Mouse (Mus musculus) cerebellum, adult 11 months (tissue): ENCODE measurements around the gene Abi3.

ENCODE experiments used
- DNase-seq: peaks from one replicate; pipeline ENCODE4 v3.0.0; 2022

Abi3 gene

DNA sequence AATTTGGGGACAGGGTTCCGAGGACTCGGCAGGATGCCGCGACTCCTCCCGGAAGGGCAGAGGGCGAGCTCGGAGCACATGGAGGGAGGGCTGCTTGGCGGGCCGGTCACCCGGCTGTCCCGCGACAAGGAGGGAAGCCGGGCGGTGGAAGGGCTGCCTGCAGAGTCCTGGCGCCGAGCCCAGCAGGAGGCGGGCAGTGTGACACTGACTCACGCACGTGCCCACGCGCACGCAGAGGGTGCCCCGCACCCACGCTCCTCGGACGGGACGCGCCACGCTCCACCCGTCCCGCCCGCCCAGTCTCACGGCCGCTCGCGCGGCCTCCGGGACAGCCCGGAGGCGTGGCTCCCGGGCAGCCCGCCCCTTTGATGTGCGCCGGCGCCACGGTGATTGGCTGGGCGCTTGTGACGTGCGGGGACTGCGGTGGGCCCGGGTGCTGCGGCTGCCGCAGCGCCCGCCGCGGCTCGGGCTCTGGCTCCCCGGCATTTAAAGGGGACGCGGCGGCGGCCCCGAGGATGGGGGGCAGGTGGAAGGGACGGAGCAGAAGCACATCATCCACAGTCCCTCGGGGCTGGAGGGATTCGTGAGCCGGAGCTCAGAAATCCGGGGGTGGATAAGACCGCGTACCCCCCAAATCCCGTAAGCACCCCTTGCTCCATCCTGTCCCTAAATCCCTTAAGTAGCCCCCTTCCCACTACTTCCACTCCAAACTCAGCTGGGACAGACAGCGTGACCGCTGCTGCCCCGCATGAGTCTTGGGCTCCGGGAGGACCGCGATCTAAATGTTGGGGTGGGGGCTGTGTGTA is 18.0 kb downstream of the Abi3 start, which contains the start of gene Phospho1:
TSS of gene Phospho1 (plus strand) at position 429 of the 806 bp plus-strand sequence.
- DNase-seq, result peak; percentile 91

DNA sequence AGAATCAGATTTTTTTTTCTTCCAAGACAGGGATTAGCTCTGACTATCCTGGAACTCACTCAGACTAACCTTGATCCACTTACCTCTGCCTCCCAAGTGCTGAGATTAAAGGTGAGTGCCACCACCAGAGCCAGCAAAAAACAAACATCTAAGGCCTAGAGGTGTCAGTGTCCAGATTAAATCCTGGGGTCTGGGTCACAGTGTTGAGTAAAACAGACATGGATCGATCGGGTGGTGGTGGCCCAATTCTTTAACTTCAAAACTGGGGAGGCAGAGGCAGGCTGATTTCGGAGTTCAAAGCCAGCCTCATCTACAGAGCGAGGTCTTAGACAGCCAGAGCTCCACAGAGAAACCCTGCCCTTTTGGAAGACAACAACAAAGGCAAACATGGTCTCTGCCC is 19.8 kb downstream of the Abi3 start:
- DNase-seq, result no peak

DNA sequence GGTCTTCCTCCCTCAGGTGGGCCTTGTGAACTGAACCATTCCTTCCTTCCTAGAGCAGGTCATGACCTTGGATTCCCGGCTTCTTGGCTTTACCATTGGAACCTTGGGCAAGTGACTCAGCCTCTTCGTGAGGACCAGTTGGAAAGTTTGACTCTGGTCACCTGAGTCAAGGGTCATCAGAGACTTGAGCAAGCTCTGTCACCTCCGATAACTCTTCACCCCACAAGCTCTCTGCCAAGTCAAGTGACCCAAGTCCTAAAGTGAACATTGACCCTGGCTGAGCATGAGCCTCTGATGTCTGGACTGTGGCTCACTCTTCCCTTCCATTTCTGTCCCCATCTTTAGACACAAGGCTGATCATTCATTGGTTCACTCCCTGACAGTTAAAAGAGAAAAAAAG is 20.8 kb downstream of the Abi3 start:
- no peak for DNase-seq

DNA sequence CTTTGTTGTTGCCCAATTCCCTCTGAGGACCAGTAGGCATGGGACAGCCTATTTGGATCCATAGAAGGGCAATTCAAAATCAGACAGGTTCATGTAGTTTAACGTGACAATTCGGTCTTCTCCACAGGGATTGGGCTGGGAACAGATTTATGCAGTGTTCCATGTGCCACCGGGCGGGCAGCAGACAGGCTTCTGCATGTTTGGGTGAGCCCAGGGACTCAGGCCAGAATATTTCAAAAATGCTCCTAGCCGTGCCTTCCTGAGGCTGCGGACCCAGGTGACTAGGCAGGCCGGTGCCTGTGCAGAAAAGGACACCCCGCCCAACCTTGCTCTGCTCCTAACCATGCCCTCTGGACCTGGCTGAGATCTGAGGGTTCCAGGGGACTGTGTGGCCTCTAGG is 23.1 kb downstream of the Abi3 start:
- no peak for DNase-seq

DNA sequence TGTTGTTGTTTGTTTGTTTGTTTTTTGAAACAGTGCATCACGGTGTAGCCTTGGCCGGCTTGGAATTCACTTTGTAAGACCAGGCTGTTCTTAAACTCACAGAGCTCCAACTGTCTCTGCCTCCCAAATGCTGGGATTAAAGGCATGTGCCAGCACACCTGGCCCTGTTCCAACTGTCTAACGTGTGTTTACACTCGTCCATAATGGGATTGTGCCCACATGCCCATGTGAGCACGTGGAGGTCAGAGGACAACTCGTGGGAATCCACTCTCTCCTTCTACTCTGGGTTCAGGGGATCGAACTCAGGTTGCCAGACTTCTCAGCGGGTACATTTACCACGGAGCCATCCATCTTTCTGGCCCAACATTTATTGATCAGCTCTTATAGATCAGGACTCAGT is 26.9 kb downstream of the Abi3 start:
- no peak for DNase-seq

DNA sequence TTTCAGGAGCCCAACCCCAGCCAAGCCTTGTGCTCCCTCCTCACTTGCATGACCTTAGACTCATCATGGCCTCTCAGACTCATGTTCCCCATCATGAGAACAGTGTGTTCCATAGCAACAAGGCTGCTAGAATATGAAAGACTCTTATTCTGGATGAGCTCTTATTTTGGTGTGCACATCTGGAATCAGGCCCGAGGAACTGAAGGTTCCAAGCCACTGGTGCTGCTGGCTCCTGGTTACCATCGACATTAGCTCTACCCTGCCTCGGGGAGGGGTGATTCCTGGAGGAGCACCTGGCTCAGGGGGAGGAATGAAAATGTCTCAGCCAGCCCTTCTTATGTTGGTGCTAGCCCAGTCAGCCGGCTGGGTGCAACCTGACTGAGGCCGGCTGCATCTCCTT is 27.4 kb downstream of the Abi3 start:
- DNase-seq, result no peak

DNA sequence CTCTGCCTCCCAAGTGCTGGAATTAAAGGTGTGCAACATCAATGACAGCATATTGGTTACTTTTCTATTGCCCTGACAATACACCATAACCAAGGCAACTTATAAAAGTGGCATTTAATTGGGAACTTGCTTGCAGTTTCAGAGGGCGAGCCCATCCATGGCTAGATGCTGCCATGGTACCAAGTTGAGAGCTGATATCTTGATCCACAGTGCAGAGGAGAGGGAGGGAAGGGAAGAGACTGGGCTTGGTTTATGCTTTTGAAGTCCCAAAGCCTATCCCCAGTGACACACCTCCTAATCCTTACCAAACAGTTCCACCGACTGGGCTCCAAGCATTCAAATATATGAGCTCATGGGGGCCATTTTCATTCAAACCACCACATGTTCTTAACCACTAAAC is 28.2 kb downstream of the Abi3 start:
- DNase-seq, result no peak

DNA sequence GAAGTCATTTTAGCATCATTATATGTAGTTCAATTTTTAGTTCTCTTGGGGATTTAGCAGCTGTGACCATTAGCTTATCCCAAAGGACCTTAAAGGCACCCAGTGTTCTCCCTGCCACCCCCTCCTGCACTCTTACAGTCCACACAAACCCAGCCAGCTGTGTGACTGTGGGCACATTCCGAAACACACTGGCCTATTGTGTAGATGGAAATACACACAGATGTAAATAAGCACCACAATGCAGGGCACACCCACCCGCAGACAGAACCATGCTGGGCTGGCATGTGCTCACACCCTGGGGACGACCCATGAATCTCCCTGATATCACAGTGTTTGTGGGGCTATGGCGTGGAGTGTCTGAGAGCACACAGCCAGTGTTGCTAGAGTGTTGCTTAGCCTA is 30.1 kb downstream of the Abi3 start:
- DNase-seq, result no peak

DNA sequence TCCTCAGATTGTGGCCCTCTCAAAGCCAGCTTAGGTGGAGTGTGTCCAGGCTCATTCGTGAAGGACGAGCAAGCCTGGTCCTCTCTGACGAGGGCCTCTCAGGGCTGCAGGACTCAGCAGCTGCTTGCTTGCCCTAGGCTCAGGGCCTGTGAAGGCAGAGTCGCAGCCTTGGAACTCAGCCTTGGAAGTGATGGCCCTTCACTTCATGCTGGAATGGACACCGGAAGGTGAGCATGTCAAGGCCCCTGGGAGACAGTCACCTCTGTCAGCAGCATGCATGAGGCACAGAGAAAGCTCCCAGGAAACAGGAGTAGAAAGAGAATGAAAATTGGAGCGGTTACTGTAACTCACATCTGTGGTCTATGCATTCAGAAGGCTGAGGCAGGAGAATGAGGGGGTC is 30.5 kb downstream of the Abi3 start:
- no peak for DNase-seq

DNA sequence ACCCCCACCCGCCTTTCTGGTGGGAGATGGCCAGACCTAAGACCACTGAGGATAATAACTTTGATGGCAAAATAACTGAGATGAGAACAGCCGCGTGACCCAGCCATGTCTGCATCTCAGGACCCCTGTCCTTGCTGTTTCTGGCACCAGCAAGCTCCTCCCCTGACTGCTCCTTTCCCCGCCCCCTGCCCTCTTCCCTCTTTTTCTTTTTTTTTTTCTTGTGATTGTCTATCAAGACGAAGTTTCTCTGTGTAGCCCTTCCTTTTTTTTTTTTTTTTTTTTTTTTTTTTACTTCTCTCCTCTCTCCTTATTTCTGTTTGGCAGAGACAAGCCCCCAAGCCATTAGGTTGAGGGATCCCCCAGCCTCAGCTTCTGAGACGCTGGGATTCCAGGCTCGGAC is 31.4 kb downstream of the Abi3 start:
- no peak for DNase-seq

DNA sequence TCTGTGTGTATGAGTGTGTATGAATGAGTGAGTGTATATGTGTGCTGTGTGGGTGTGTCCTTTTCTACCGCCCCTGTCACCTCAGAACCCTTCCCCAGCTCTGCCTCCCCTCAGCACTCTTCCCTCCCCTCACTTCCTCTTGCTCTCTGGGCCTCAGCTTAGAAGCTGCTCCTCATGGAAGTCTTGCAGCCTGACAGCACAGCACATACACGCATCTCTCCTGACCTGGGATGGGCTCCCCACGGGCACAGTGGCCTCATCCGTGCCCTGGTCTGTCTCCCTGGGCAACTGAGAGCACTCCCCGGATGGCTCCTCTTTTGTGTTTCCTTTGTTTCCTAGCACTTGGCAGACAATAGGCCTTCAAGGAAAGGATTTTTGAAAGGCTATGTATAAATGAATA is 32.7 kb downstream of the Abi3 start:
- no peak for DNase-seq

DNA sequence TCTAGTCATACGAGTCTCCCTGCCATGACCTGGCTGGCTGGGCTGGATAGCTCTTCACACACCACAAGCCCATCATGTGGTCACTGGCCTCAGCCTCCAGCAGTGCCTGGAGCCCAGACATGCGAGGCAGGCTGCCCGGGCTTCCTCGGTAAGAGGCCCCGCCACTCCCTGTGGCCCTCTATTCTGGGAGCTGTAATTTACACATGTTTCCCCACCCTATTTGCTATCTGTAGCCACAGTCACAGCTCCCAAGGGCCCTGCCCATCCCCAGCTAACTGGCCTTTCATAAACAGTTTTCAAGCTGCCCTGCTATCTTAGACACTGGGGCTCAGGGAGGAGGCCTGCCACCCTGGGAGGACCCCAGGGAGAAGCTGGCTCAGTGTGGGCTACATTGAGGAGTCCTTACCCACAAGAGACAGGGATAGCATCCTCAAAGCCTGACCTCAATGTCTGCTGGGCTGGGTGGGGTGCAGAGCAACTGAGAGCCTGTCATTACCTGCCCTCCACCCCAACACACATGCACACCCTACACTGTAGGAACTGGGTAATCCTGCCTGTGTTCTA is 33.7 kb downstream of the Abi3 start:
- no peak for DNase-seq

DNA sequence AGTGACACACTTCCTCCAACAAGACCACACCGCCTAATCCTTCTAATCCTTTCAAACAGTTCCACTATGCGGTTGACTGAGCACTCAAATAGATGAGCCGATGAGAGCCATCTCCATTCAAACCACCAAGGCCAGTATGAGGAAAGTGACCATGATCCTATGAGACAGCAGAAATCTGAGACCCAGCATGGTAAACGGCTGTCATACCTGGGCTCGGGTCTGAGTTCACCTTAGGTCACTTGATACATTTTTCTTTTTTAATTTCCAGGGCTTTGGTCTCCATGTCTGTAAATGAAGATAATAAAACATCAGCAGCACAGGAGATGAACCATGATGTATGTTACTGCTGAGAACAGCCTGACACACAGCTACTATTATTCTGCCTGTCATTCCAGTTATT is 34.4 kb downstream of the Abi3 start:
- no peak for DNase-seq

DNA sequence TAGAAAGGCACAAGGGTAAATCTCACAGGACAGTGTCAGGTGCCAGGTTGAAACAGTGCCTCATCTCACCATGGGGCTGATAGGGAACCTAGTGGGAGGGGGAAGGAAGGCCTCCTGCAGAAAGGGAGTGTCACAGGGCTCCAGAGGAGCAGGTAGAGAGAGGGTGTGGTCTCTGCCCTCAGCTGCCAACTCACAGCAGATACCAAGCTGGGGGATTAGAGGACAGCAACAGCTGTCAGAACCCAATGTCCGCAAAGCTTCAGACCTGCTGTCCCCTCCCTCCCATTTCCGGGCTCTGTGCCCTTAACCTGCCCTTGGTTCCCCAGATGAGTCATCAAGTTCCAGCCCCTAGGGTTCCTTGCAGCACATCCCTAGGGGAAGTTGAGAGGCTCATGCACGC is 36.7 kb downstream of the Abi3 start:
- DNase-seq, result no peak

DNA sequence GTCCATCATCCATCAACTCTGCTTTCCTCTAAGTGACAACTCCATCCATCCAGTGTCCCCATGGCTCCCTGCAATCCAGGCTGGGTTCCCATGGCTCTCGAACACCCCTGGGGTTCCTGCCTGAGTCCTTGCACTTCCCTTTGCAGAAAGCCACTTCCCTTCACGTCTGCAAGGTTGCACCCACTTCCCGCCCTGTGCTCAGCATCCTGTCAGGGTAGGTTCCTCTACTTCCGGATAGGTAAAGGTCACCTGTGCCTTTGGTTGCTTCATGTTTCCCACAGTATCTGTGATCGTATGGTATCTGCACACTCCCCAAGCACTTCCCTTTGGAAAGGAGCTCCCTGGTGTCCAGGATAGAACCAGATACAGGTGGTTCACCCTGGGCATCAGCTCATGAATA is 37.3 kb downstream of the Abi3 start:
- DNase-seq, result no peak

DNA sequence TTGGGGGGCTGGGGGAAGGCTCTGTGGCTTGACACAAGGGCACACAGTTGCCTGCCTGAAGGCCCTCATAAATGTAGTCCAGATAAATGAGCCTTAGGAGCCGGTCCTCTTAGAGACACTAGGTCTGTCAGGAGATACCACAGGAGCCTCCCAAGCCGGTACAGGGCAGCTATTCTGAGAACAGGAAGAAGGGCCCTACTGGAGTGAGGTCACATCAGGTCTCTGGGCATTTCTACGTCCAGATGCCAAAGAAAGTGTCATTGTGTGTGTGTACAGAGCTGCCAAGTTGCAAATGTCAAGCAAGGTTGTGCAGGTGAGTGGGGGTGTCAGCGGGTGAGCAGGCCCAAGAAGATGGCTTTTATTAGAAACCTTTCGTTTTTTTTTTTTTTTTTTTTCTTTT is 46.7 kb downstream of the Abi3 start:
- DNase-seq, result no peak

DNA sequence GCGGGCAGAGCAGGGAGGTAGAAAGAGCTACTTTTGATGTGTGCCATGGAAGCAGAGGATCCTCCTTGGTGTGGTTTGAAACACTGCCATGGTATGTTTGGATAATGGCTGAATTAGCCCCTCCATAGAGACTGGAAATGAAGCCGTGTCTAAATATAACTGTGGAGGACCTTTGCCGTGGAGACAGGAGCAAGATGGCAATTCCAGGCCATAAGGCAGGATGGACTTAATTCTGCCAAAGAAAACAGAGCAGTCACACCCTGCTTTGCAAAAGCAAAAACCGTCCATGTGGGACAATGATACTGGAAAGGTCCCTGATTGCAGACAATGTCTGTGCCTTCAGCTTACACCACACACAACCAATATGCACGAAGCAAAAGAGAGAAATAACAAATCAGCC is 48.1 kb downstream of the Abi3 start:
- DNase-seq, result no peak

DNA sequence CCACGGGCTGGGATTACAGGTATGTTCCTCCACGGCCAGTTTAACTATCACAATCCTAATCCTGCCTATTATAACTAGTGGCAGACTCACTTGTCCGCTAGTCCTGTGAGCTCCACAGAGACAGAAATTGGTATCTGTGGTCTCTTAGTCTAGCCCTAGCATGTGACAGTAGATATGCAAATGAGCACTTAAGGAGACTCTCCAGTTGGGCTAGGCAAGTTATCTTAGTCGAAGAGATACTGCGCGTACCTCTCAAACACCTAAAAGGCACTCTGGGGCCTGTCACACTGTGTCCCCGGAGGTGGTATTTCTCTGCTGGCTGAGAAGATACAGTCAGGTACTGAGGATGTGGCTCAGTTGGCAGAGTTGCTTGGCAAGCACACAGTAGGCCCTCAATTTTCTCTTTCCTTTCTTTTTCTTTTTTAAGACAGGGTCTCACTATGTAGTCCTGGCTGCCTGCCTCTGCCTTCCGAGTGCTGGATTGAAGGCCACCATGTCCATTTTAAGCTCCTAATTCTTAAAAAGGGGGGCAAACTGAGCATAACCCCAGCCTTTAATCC is 49.2 kb downstream of the Abi3 start:
- no peak for DNase-seq

DNA sequence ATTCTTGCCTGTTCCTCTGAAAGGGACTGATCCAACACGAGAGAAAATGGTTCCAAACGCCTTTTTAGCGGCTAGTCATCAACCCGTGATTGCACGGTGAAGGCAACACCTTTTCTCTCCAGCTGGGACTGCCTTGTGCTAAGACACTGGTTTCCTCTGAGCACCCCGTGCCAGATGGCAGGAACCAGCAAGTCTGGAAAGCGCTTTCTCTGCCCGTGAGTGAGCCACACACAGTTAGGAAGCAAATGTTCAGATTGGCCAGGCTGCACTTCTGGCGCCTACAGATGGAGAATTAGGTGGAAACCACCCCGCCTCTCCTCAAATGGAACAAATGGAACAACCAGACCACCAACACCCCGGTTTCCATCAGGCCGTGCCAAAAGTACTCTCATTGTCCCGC is 50.5 kb downstream of the Abi3 start:
- DNase-seq, result peak; percentile 14

DNA sequence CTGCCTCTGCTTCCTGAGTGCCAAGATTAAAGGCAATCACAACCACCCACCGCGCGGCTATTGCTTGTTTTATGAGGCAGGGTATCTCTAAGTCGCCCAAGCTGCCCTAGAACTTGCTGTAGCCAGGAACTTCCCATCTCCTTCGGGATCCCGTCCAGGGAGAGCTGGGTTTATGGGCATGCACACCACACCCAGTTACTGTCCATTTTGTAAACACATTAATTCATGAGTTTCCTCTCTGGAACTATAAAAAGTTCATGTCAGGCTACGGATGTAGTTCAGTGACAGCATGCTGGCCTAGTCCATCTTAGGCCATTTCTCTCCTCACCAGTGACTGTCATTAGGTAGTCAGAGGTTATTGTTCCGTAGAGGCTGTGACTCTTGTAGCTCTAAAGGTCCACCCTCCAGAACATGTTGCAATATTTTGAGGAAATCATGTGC is 52.8 kb downstream of the Abi3 start:
- DNase-seq, result no peak

DNA sequence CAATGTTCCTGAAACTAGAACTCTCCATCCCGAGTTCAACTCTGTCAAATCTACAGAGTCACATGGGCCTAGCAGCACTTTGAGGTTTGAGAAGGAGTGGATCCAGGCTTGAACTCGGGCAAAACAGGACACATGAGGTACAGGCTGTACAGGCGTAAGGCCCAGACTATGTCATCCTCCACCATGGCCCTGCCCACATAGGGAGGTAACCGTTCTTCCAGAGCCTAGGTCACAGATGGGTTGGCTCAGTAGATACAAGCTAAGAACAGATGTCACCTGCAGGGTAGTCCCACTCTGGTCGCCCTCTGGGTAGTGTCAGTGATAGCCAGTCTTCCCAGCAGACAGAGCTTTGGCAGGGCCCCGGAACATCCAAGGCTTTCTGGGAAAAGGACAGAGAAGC is 55.8 kb downstream of the Abi3 start:
- no peak for DNase-seq

DNA sequence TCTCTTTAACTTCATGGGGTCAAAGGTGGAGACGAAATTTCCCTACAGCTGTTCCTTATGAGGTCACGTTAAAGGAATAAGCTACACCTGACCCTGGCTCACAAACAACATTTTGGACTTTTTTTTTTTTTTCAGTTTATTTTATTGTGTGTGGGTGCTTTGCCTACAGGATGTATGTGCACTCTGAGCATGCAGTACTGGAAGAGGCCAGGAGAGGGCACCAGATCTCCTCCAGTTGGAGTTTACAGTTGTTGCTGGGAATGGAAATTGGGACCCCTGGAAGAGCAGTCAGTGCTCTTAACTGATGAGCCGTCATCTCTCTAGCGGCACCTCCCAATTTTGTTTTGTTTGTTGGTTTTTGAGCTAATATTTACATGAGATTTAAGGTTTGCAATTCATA is 56.6 kb downstream of the Abi3 start:
- DNase-seq, result no peak

DNA sequence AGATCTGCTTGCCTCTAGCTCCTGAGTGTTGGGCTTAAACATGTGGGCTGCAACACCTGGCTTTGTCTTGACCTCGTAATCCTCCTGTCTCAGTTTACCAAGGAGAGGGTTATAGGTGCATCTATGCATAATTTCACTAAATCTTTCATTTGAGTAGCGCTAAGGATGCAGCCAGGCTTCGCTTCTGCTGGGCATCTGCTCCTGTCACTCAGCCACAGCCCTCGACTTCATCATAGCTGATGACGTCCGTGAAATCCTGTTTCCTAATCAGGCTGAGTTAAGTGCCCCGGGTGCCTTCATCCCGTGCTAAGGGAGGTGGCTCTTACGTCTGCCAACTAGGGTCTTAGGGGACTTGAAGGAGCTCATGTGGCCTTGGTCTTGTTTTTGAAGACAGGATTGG is 58.3 kb downstream of the Abi3 start:
- no peak for DNase-seq

DNA sequence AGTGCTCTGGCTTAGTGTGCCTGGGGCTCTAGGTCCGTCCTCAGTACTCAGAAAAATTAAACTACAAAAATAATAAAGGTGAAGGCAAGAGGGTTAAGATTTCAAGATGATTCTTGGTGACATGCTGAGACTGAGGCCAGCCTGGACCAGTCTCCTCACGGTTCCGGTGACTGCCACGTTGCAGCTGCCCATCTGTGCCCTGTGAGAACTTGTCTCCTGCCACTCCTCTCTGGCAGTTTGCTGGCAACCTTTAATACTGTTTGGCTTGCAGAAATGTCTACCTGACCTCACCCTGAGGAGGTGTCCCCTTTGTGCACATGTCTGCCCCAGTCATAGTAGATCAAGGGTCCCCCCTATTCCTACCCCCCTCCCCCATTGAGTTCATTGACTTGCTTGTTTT is 58.8 kb downstream of the Abi3 start:
- no peak for DNase-seq

DNA sequence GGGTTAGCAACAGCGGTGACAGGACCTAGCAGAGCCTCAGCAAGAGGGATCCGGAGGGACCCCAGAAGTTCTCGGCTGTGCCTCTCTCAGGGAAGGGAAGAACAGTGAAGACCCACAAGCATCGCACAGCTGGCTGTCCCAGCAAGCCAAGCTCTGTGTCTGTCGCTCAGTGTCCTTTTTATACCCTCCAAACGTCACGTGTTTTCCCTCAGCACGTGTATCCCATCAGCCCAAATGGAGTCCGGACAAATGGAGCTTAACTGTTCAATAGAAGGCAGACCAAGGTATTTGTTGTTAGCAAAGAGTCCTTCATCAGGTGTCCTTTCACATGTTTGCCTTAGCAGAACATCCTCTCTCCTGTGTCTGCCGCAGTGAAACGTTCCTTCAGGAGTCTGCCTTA is 60.7 kb downstream of the Abi3 start:
- no peak for DNase-seq
